Comparison of ENCODE assay signal across 14 mouse cellular contexts in the genomic region with DNA sequence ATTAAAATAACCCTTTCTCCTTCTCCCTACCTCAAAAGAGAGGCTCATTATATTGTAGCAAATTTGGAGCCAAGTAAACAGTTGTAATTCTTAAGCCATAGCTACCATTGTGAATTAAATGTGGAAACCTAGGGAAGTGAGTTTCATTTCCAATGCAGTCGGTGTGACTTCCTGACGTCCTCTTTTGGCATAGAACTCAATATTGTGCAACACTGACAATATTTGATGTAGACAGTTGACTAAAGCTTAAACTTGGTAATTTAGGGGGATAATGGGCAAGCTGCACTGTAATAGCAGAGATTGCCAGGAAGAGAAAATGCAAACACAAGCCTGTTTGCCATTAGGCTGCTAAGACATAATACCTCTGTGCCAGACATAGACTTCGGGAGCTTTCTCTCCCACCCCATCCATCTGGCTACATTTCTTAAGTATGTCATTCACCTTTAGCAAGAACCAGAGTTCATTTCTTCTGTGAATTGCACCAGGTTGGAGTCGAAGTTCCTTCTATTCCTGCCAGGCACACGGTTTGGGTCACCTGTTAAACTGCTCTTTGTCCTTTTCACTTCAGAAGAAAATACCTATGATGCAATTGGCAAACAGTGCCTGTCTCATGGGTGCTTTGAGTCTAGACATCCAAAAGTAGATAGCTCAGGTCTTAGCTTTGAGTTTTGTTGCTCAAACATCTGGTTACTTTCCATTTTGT. TPM values are rescaled to one million over a fixed set of nuclear protein-coding genes. Genes with fewer than 3 reads are reported as not detected.
DNase-seq lines count a peak whose midpoint lies in the region; ATAC-seq and TF ChIP-seq lines count a peak whose summit lies in the region.
"Had no signal": no experiment of that assay in that cellular context is flagged by ENCODE, and none has a peak within 500 bp of the region (broad histone marks: within the 10 kb centered on the region; RNA-seq: fewer than 3 reads in every experiment).

No protein-coding gene starts in this region.

- peaks cover 90% of the 10 kb centered on the region for H3K4me1 ChIP-seq in heart, embryonic 13.5 days
- H3K4me1 ChIP-seq in lung, postnatal 0 days (ENCODE audit: insufficient read depth, low read depth, low read length), result peaks cover 62% of the 10 kb centered on the region
- peaks cover 73% of the 10 kb centered on the region for H3K4me1 ChIP-seq in liver, embryonic 11.5 days (replicated peaks; ENCODE audit: control insufficient read depth, insufficient read depth, low read length)
- H3K4me1 ChIP-seq in hindbrain, embryonic 13.5 days (replicated peaks), result peaks cover 84% of the 10 kb centered on the region

- H3K4me3 ChIP-seq in heart, embryonic 13.5 days, result no peak overlapping the region
- no peak overlapping the region for H3K4me3 ChIP-seq in lung, postnatal 0 days (ENCODE audit: low read depth, low read length)
- H3K4me3 ChIP-seq in liver, embryonic 11.5 days (ENCODE audit: low read depth, low read length), result no peak overlapping the region
- no peak overlapping the region for H3K4me3 ChIP-seq in hindbrain, embryonic 13.5 days
- H3K4me3 ChIP-seq: erythroblast, embryonic 14.5 days; stomach, embryonic 15.5 days had no signal

- 0 out of 2 replicates have a peak, but pooled peaks cover 3% of the 10 kb centered on the region for H3K36me3 ChIP-seq in heart, embryonic 13.5 days
- H3K36me3 ChIP-seq in lung, postnatal 0 days (ENCODE audit: insufficient read depth, low read length), result no peaks in the 10 kb centered on the region
- H3K36me3 ChIP-seq in liver, embryonic 11.5 days (ENCODE audit: control insufficient read depth, insufficient read depth, low read length), result no peaks in the 10 kb centered on the region
- H3K36me3 ChIP-seq in hindbrain, embryonic 13.5 days, result no peaks in the 10 kb centered on the region
- H3K36me3 ChIP-seq: stomach, embryonic 15.5 days had no signal

- H3K27me3 ChIP-seq in heart, embryonic 13.5 days (replicated peaks), result no peaks in the 10 kb centered on the region
- no peaks in the 10 kb centered on the region for H3K27me3 ChIP-seq in lung, postnatal 0 days (replicated peaks; ENCODE audit: insufficient read depth, low read length)
- no peaks in the 10 kb centered on the region for H3K27me3 ChIP-seq in liver, embryonic 11.5 days (replicated peaks; ENCODE audit: control insufficient read depth, insufficient read depth, low read length)
- H3K27me3 ChIP-seq in hindbrain, embryonic 13.5 days, result no peaks in the 10 kb centered on the region
- H3K27me3 ChIP-seq: stomach, embryonic 15.5 days had no signal

- H3K9ac ChIP-seq in heart, embryonic 13.5 days, result no peak overlapping the region
- no peak overlapping the region for H3K9ac ChIP-seq in lung, postnatal 0 days (replicated peaks; ENCODE audit: low read depth)
- H3K9ac ChIP-seq in liver, embryonic 11.5 days (ENCODE audit: low read depth, low read length), result no peak overlapping the region
- H3K9ac ChIP-seq in hindbrain, embryonic 13.5 days, result no peak overlapping the region
- H3K9ac ChIP-seq: hindbrain, embryonic 14.5 days; stomach, embryonic 15.5 days had no signal

- no peak for ATAC-seq in heart, embryonic 13.5 days (ENCODE audit: extremely low read depth, insufficient number of reproducible peaks, low FRiP score, low TSS enrichment)
- ATAC-seq in lung, postnatal 0 days, result no peak
- no peak for ATAC-seq in liver, embryonic 11.5 days (replicated peaks; ENCODE audit: low FRiP score)
- no peak for ATAC-seq in hindbrain, embryonic 13.5 days (ENCODE audit: low FRiP score)

- H3K9me3 ChIP-seq in heart, embryonic 13.5 days, result no peaks in the 10 kb centered on the region
- no peaks in the 10 kb centered on the region for H3K9me3 ChIP-seq in lung, postnatal 0 days (ENCODE audit: low read length)
- H3K9me3 ChIP-seq in liver, embryonic 11.5 days (ENCODE audit: control insufficient read depth, low read length), result no peaks in the 10 kb centered on the region
- no peaks in the 10 kb centered on the region for H3K9me3 ChIP-seq in hindbrain, embryonic 13.5 days
- H3K9me3 ChIP-seq: stomach, embryonic 15.5 days had no signal

- 0 out of 2 replicates have a peak overlapping the region, but pooled peaks have one; percentile 8 for H3K27ac ChIP-seq in heart, embryonic 13.5 days (replicated peaks)
- H3K27ac ChIP-seq in lung, postnatal 0 days (ENCODE audit: low read length), result peak overlapping the region; percentile 43
- H3K27ac ChIP-seq in liver, embryonic 11.5 days (ENCODE audit: low read depth, low read length), result no peak overlapping the region; the same call in 1 of the 2 replicates
- H3K27ac ChIP-seq in hindbrain, embryonic 13.5 days, result no peak overlapping the region
- H3K27ac ChIP-seq: hindbrain, embryonic 14.5 days; stomach, embryonic 15.5 days had no signal

- 71% methylated on average over 5 of the region's 5 CpGs for WGBS in heart, embryonic 13.5 days
- 14% methylated on average over 5 of the region's 5 CpGs for WGBS in lung, postnatal 0 days
- 66% methylated on average over 5 of the region's 5 CpGs for WGBS in liver, embryonic 11.5 days
- WGBS in hindbrain, embryonic 13.5 days, result 85% methylated on average over 5 of the region's 5 CpGs

- no peak for TF ChIP-seq CTCF in lung, postnatal 0 days (IDR thresholded peaks at IDR 0.05)

- no peak overlapping the region for H3K4me2 ChIP-seq in heart, embryonic 13.5 days
- H3K4me2 ChIP-seq in lung, postnatal 0 days (replicated peaks; ENCODE audit: low read depth, low read length), result no peak overlapping the region; the same call in 1 of the 2 replicates
- H3K4me2 ChIP-seq in liver, embryonic 11.5 days, result peak overlapping the region; percentile 35; the same call in 1 of the 2 replicates
- no peak overlapping the region for H3K4me2 ChIP-seq in hindbrain, embryonic 13.5 days
- H3K4me2 ChIP-seq: hindbrain, embryonic 14.5 days; stomach, embryonic 15.5 days had no signal

- no peak for TF ChIP-seq EP300 in lung, postnatal 0 days (IDR thresholded peaks at IDR 0.05)

- no peak for DNase-seq in heart, adult 9 months (ENCODE audit: low spot score in 2 of 2)
- peak; percentile 73 for DNase-seq in lung, postnatal 0 days (ENCODE audit: low spot score)
- DNase-seq in lung, adult 18-20 months, result no peak
- no peak for DNase-seq in liver, embryonic 11.5 days (ENCODE audit: low spot score)
- no peak for DNase-seq in embryo, embryonic 10 days (ENCODE audit: low spot score)
- DNase-seq: cerebellum, postnatal 36 days; gastrocnemius, postnatal 25 days; midbrain, embryonic 14.5 days; right cerebral cortex, postnatal 25 days had no signal

RNA-seq across cellular contexts. Expression of a gene that starts 5.2 kb away (rescaled TPM):
- 18.5 and 18.6 TPM in 2 replicates for polyA plus RNA-seq in heart, embryonic 13.5 days (2015; fragmentation: Nextera tagmentation; extraction: Ambion mirVana)
- polyA plus RNA-seq in lung, postnatal 0 days (2015; fragmentation: Nextera tagmentation; extraction: Ambion mirVana), result 11.0 and 12.1 TPM in 2 replicates
- 15.2 and 16.4 TPM in 2 replicates for polyA plus RNA-seq in liver, embryonic 11.5 days (2014; fragmentation: Nextera tagmentation; extraction: Ambion mirVana)
- polyA plus RNA-seq in hindbrain, embryonic 13.5 days (2015; fragmentation: Nextera tagmentation; extraction: Ambion mirVana), result 25.0 and 27.4 TPM in 2 replicates

Comparison
In these comparisons a context has a peak if more than half of its experiments do, and no peak if none do; other contexts are left out.
1. H3K27ac ChIP-seq: peak in heart, embryonic 13.5 days (single experiment) and lung, postnatal 0 days (single experiment); none in liver, embryonic 11.5 days (single experiment) and hindbrain, embryonic 13.5 days (single experiment).